Mouse (Mus musculus) ES-E14 (cell line): ENCODE measurements at regions not wholly inside any gene's neighbourhood (a gene's known extent, or its start where the extent isn't known, plus 50 kb on each side); places are given as distances from the start of the nearest gene placed in this dataset.

ENCODE experiments used
- CHD2 ChIP-seq: IDR thresholded peaks from 2 replicates; pipeline ENCODE4 v1.6.1; 2014; ENCODE audit warnings: mild to moderate bottlenecking, low read depth, low read length, inconsistent platforms
- HCFC1 ChIP-seq: IDR thresholded peaks from 2 replicates; pipeline ENCODE4 v1.6.1; 2012; ENCODE audit warnings: low read length, inconsistent platforms, borderline replicate concordance; ENCODE audit not compliant: insufficient read depth
- MAFK ChIP-seq: IDR thresholded peaks from 2 replicates; pipeline ENCODE4 v1.6.1; 2014; ENCODE audit warnings: mild to moderate bottlenecking, low read depth, low read length, inconsistent platforms; ENCODE audit not compliant: insufficient read depth
- ZC3H11A ChIP-seq: IDR thresholded peaks from 2 replicates; pipeline ENCODE4 v1.6.1; 2012; ENCODE audit warnings: low read depth, mild to moderate bottlenecking, inconsistent platforms, low read length, borderline replicate concordance
- ZNF384 ChIP-seq: IDR thresholded peaks from 2 replicates; pipeline ENCODE4 v1.6.1; 2012; ENCODE audit warnings: low read depth, low read length, inconsistent platforms

DNA sequence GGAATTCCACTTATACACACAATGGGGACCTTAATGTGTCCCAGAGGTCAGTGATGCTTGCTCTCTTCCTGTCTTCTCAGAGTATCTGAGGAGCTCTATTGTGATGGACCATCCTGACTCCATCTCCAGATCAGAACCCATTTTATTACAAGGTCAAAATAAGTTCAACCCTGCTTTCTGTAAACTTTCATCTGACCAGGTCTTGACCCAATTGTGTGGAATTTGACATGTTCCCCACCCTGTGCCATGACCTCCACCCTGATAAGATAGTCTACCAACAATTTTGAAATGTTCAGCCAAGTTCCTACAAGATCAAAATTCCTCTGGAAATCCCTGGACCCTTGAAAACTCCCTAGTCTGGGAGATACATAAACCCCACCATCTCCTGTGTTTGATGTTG, 133.7 kb downstream of the Rpap3 start:
- no peak for TF ChIP-seq MAFK
- no peak for TF ChIP-seq CHD2
- no peak for TF ChIP-seq ZNF384
- TF ChIP-seq HCFC1, result no peak
- no peak for TF ChIP-seq ZC3H11A
